Mouse (Mus musculus): ENCODE measurements around the gene Spns2.

GRCm38 (mm10) chr11:72502236-72502635, 12.5 kb upstream of the Spns2 start:
- TF ChIP-seq CTCF (IDR thresholded peaks at IDR 0.05), result no peak
- no peak for TF ChIP-seq EP300 (IDR thresholded peaks at IDR 0.05)

Measured in lung, postnatal 0 days (tissue).